Mouse (Mus musculus) right cerebral cortex, postnatal 14 days (tissue): ENCODE measurements at regions not wholly inside any gene's neighbourhood (a gene's known extent, or its start where the extent isn't known, plus 50 kb on each side); places are given as distances from the start of the nearest gene placed in this dataset.
A peak's percentile ranks its signal among the peaks of the same experiment; 100 is the strongest.

ENCODE experiments used
- DNase-seq: peaks from one replicate; pipeline ENCODE4 v3.0.0; 2022

- DNase-seq = no peak
Measured at GRCm38 (mm10) chr14:25068430-25068829, 390.6 kb upstream of the Zmiz1 start.

DNA sequence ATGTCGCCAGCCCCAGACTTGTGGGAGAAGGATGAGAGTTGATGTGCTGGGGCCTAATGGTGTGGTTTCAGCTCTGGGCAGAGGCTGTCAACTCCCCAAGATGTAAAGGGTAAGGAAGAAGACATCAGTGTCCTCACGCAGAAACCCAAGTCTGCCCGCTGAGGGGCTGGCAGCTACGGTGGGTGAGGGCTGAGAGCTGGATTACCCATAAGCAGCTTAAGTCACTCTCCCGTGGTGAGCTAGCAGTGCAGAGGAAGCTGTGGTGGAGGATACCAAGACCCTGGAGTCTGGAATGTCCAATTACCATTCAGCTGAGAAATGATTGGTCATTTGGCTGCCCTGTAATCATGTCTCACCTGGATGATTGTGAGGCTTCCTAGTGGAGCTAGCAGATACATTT lies 385.8 kb upstream of the Zmiz1 start:
- no peak for DNase-seq

- peak; percentile 28 for DNase-seq
Measured at GRCm38 (mm10) chr14:25074022-25074800, 384.8 kb upstream of the Zmiz1 start.

- no peak for DNase-seq
Measured at GRCm38 (mm10) chr14:25074891-25075290, 384.1 kb upstream of the Zmiz1 start.

DNA sequence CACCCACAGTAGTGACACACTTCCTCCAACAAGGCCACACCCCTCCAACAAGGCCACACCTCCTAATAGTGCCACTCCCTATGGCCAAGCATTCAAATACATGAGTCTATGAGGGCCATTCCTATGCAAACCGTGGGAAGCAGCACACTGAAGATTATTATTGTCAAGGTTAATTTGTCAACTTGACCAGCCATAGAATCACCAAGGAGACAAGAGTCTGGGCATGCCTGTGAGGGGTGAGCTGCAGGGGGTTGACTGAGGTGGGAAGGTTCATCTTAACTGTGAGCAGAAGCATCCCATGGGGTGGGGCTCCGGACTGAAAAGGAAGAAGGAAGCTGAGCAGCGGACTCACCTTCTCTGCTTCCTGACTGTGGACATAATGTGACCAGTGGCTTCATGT lies 378.6 kb upstream of the Zmiz1 start:
- no peak for DNase-seq

DNA sequence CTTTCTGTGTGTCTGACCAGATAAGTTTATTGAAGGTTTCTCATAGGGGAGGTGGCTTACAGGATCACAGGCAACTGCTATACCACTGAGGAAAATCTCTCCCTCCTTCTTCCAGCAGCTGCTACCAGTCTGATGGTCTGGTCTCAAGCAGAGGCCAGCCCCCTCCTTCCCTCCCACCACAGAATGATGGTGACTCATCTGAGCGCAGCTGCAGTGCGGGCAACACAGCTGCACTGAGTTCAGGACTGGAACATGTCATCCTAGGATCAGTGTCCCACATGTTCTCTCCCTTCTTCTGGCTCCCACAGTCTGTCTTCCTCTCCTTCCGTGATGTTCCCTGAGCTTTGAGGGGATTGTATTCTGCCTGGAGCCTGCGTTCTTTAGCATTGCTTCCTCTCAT lies 375.1 kb upstream of the Zmiz1 start:
- DNase-seq = no peak

- DNase-seq = peak; percentile 31
Measured at GRCm38 (mm10) chr14:25096786-25097185, 362.2 kb upstream of the Zmiz1 start.

DNA sequence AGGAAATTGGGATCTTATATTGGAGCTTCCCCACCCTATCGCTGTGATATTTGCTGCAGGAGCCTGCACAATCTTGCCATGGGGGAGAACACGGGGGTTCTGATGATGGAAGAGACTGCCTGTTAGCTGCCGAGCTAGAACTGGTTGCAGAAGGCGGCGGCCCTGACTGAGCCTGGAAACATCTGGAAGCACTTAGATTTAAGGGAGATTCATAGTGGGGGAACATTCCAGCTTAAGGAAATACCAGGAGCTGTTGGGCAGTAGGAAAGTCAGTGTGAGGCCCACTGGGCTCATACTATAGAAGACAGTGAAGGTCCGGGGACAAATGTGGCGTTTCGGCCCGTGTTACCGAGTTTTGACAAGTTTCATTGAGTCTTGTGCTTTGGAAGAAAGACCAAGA lies 353.6 kb upstream of the Zmiz1 start:
- no peak for DNase-seq

DNA sequence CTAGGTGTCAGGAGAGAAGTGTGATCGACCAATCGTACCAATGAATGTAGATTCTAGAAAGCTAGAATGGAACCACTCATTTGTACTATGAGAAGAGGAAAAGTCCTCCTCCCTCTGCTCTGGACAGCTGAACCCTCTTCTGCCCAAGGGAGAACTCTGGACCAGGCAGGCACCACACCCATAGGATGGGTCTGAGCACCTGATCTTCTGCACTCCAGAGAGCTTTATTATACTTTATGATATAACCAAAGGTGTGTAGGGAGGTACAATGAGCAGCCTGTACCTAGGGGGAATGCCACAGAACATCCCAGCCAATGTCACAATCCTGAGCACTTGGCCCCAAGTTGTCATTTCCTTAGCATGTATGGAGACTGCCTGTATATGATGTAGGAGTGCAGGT lies 352.5 kb upstream of the Zmiz1 start:
- no peak for DNase-seq

- no peak for DNase-seq
Measured at GRCm38 (mm10) chr14:25108101-25108652, 350.8 kb upstream of the Zmiz1 start.

- no peak for DNase-seq
Measured at GRCm38 (mm10) chr14:25108701-25109290, 350.2 kb upstream of the Zmiz1 start.

GRCm38 (mm10) chr14:25109691-25110090 lies 349.3 kb upstream of the Zmiz1 start:
- DNase-seq = no peak

- no peak for DNase-seq
Measured at GRCm38 (mm10) chr14:25112832-25113231, 346.2 kb upstream of the Zmiz1 start.

- no peak for DNase-seq
Measured at GRCm38 (mm10) chr14:25113326-25113725, 345.7 kb upstream of the Zmiz1 start.

DNA sequence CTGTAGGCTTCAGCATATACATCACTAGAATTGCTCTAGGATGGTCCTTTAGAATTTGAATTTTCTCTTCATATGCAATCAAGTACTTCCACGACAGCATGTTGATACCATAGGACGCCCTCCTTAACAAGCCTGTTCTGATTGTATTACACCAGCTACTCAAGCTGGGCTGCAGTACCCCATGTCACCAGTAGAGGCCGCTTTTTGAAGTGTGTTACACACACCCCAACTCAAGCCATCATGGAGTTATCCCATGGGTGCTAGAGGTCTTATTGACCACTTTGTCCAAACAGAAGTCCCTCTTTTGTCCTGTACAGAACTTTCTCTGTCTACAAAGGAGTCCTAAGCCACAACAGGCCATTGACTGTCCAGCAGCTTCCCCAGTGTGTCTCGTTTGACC lies 342.6 kb upstream of the Zmiz1 start:
- DNase-seq = peak; percentile 75

DNA sequence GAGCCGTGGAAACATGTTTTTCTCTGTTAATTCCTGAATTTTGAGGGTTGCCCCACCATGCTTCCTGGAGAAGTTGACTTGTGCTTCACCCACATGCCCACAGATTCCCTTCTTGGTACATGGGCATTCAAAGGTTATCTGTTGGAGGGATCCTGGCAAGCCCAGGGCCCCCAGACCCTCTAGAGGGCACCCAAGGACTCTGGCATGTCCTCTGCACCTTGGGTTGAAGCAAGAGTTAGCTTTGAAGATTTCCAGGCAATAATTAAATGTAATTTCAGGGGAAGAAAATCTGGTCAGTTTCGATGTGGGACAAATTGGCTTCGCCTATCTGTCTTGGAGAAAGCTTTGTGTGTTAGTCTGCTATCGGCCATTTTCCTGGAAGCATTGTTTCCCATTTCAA lies 339.0 kb upstream of the Zmiz1 start:
- no peak for DNase-seq

- DNase-seq = no peak
Measured at GRCm38 (mm10) chr14:25120506-25120905, 338.5 kb upstream of the Zmiz1 start.

DNA sequence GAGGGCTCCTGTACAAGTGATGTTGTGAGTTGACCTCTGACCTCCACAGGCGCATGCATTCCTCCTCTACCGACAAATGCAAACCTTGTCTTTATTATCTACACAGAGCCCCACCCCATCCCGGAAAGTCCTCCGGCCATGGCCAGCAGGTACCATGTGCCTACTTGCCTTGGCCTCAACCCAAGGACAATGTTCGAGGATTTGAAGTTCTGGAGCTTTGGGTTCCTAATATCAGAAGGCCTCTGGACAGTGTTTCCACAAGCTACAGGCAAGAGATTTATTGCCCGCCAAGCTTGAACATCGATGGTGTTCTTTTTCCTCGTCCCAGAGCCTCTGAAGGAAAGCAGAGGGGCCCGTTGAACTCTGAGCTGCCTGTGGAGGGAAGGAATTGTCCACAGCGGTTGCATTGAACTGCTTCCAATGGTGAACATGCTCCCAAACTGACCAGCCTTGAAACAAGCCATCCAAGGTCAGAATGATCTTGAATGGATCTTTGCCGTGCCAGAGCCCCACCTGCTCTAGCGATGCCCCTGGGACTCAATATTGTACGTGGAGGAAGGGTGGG lies 335.9 kb upstream of the Zmiz1 start:
- DNase-seq = no peak

DNA sequence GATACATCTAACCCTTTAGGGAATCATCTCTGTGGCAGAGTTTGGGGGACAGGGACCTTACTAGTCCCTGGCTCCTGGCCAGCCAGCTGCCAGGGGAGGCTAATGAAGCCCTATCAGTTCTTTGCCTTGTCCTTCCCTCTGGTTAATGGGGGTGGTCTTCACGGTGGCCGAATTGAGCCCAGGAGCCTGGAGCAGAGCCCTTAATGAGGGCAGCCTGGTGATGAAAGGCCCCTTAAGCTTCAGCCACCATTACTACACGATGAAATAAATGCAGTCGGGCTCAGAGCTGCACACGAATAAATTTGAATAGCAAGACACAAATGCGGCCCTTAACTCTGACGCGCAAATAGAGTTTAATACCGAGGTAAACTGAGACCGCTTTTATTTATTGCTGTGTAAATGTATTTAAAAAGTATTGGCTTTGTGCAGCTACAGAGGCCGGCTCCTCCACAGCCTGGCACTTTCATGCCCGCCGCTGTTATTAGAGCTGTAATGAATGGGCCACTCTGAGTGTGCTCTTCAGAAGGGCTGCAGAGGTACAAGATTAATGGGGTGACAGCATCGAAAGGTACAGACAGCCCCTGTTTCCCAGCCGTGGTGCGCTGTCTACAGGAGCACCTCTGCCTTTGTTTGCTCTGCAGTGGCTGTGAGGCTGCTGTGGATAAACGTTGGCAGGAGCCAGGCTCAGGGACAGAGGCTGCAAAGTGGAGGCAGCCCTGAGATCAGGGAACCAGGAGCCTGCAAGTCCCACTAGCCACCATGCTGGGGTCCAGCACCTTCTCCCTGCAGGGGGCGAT lies 335.2 kb upstream of the Zmiz1 start:
- DNase-seq = no peak

GRCm38 (mm10) chr14:25126544-25126943 lies 332.4 kb upstream of the Zmiz1 start:
- DNase-seq = no peak

DNA sequence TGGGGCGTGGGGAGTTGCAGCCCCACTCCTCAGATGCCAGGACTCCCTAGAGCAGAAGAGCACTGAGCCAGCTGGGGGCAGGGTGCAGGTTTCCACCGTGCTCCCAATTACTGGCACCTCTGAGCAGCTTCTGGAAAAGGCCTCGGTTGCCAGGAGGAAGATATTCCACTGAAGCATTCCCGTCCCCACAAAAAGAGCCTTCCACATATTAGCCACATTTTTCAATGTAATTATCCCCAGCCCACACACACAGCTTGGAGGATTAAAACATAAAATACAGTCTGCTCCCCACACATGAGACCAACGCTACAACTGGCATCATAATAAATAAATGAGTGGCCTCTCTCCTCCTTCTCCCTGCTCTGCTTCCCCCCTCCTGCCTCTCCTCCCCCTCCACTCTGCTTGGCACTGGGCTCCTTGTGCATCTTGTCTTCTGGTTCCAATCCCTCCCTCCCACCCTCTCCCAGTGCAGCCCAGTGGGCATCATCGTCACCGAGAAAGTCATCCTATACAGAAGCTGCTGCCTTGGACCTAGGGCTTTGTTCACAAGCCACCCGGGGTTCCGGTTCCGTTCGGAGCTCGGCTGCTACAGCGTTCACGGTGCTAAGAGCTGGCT lies 331.3 kb upstream of the Zmiz1 start:
- DNase-seq = no peak

- DNase-seq = no peak
Measured at GRCm38 (mm10) chr14:25128160-25128547, 330.8 kb upstream of the Zmiz1 start.

DNA sequence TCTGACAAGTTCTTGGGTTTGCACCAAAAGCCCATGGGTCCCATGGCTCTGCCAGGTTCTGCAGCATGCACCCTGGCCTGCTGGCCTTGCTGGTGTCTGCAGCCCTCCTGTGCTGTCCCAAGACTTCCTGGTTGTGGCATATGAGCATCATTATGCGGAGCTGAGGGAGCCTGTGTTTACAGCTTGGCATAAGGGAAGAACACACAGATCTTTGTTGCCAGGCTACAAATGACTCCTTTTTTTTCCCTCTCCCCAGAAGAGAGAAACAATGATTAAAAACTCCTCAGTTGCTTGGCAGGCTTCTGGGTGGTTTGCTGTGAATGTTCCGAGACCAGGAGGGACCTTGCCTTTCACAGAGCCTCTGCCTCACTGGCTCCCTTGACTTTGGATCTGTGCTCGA lies 323.6 kb upstream of the Zmiz1 start:
- no peak for DNase-seq
